Mouse (Mus musculus) liver, embryonic 13.5 days (tissue): Measurements from ENCODE around the gene Krba1. TPM values are rescaled to one million over a fixed set of nuclear protein-coding genes. Genes with fewer than 3 reads are reported as not detected.

ENCODE experiments used
- ATAC-seq: fragments of 200-750 bp; cut with Nextera tagmentation; 2 replicates; pipeline ENCODE4 v1.8.0; 2017; ENCODE audit warnings: low read depth, mild to moderate bottlenecking, moderate number of reproducible peaks, moderate library complexity
- DNase-seq: peaks from one replicate; pipeline ENCODE4 v3.0.0; 2022
- H3K27ac ChIP-seq: fragments of 300-500 bp; sonication (generic); 2 replicates; pipeline ENCODE4 v1.5.1; 2015; ENCODE audit warnings: moderate library complexity, mild to moderate bottlenecking, inconsistent platforms
- H3K27me3 ChIP-seq: fragments of 300-500 bp; sonication (generic); 2 replicates; pipeline ENCODE4 v1.6.1; 2015; ENCODE audit warnings: mild to moderate bottlenecking, inconsistent platforms
- H3K36me3 ChIP-seq: fragments of 300-500 bp; sonication (generic); 2 replicates; pipeline ENCODE4 v1.6.1; 2015; ENCODE audit warnings: mild to moderate bottlenecking, inconsistent platforms
- H3K4me1 ChIP-seq: fragments of 300-500 bp; sonication (generic); replicated peaks from 2 replicates; pipeline ENCODE4 v1.6.1; 2015; ENCODE audit warnings: inconsistent platforms
- H3K4me2 ChIP-seq: fragments of 300-500 bp; sonication (generic); 2 replicates; pipeline ENCODE4 v1.6.1; 2015; ENCODE audit warnings: inconsistent platforms, mild to moderate bottlenecking, moderate library complexity
- H3K4me3 ChIP-seq: fragments of 300-500 bp; sonication (generic); replicated peaks from 2 replicates; pipeline ENCODE4 v1.5.1; 2015; ENCODE audit warnings: mild to moderate bottlenecking, inconsistent platforms
- H3K9ac ChIP-seq: fragments of 300-500 bp; sonication (generic); 2 replicates; pipeline ENCODE4 v1.6.1; 2015; ENCODE audit warnings: mild to moderate bottlenecking, inconsistent platforms
- H3K9me3 ChIP-seq: fragments of 300-500 bp; sonication (generic); replicated peaks from 2 replicates; pipeline ENCODE4 v1.6.1; 2016; ENCODE audit warnings: inconsistent platforms
- WGBS: fragments of 180-500 bp; shearing (Covaris S2); methylation state at CpG from one replicate; pipeline ENCODE4 v1.1.7; 2015; ENCODE audit not compliant: insufficient replicate concordance; 5-methylcytosine and 5-hydroxymethylcytosine counted together
- polyA plus RNA-seq: library from polyadenylated mRNA; unstranded; fragments of >200 nt; fragmentation: Nextera tagmentation; extraction: Ambion mirVana; gene quantifications from 2 replicates; pipeline ENCODE4 v1.2.1, GENCODE M21; 2015

Krba1 gene
- polyA plus RNA-seq, 1 experiment from 2014 or later, result 2.0 TPM

DNA sequence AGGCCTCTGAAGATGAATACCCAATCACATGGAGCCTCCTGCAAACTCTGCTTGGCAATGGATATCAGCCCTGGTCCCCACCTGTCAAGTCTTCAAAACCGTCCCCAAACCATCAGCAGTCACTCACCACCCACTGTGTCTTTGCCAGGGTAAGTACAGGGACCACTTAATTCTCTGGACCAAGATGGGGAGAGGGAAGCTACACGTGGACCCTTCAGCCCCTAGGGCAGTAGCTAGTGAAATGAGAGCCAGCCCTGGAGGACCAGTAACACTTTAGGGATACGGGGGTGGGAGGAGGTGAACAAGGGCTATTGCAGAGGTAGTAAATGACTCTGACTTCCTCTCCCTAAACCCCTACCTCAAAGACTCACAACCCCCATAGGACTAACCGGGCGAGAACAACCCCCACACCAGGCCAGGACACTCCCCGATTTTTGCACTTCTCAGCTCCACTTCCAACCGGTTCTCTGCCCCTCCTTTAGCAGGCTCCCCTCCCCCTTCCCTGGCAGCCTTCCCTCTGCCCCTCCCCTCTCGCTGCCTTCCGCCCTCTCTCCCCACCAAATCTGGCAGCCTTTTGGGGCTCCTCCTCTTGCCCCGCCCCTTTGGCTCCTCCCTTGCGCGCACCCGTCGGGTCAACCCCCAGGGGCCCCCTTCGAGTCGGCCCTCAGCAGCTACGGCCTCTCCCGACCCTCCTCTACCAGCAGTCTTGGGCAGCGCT, 48.4 kb downstream of the Krba1 start:
- Histone ChIP-seq H3K4me2 (peak overlapping the region; percentile 77), H3K4me3 (peak overlapping the region; percentile 62), H3K27ac (no peak overlapping the region), H3K9ac (no peak overlapping the region), H3K9me3 (no peaks in the 10 kb centered on the region), H3K36me3 (peaks cover 19% of the 10 kb centered on the region), H3K27me3 (peaks cover 35% of the 10 kb centered on the region), H3K4me1 (peaks cover 18% of the 10 kb centered on the region)
- WGBS, result 4% methylated on average over 19 of the region's 19 CpGs
- peak; percentile 78 for ATAC-seq
- peak; percentile 71 for DNase-seq

DNA sequence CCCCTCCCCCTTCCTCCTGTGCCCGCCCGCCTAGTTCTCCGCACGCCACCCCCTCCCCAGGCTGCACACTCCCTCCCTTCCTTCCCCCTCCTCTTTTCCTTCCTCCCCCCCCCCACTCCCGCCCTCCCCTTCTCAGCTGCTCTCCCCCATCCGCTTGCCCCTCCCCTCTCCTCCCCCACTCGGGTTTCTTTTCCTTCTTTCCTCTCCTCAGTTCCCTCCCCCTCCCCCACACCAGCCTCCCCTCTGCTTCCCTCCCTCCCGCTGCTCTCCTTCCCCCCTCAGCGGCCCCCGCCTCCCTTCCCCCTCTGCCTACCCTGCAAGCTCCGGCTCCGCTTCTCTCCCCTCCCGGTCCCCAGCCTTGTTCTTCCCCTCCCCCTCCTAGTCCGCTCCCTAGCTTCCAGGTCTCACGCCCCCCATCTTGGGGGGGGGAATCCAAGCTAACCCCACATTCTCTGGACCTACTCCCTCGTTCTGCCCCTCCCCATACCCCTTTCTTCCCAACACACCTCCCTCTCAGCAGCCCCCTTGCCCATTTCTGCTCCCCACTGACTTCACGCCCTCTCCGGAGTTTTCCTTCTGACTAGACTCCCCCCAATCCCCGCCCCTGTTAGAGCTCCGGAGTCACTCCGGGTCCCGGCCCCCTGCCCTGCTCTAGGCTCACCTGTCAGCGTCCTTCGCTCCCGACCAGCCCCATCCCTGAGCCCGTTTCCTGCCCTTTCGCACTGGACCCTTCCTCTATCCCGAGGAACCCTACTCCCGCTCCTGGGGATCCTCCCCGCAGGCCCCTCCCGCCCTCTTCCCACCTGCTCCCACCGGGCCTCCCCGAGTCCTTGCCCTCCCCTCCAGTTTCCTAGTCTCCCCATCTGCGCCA, 49.2 kb downstream of the Krba1 start:
- Histone ChIP-seq H3K9me3 (no peaks in the 10 kb centered on the region), H3K27me3 (peaks cover 35% of the 10 kb centered on the region), H3K36me3 (peaks cover 14% of the 10 kb centered on the region), H3K4me1 (peaks cover 18% of the 10 kb centered on the region), H3K27ac (peak overlapping the region; percentile 53; the same call in 1 of the 2 replicates), H3K4me2 (peak overlapping the region; percentile 77), H3K9ac (peak overlapping the region; percentile 69), H3K4me3 (peak overlapping the region; percentile 62)
- WGBS, result under 1% methylated on average over 29 of the region's 34 CpGs
- DNase-seq, result peak; percentile 23
- ATAC-seq, result peak; percentile 35

DNA sequence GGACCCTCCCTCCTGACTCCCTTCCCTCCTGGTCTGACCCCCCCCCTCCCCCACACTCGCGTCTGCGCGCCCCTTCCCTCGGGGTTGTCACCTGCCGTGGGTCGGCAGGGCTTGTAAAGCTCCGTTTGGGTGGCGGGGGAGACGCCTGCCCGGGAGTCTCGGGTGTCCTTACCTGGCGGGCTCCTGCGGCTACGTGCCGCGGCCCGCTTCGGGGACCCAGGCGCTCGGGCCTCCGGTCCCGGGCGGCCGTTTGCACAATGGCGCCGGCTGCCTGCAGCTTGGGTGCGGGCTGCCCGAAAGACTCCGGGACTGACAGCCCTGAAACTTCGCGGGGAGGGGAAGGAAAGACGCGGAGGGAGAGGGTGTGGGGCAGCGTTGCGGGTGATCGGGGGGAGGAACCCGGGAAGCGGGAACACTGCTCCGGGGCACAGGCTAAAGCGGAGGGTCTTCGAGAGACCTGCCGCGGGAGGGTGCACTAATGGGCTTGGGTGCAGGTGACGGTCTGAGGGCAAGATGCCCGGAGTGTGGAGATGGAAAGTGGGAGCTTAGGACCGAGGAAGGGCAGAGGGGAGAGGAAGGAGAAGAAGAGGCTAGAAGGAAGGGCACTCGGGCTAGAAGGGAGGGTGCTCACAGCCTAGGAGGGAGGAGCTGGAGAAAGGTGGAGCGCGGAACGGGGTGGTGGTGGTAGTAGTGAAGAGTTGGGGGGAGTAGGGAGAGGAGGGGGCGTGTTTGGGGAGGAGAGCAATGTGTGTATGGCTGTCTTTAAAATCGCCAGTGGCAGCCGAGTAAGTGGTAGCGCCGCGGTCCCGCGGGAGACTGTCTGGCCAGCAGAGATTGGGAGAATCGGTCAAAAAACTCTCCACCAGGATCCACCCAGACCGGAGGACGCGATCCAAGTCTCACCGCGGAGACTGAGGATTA, 50.1 kb downstream of the Krba1 start, which contains the start of gene Zfp467:
Zfp467 (minus strand) TSS at position 645 of the 921 bp plus-strand sequence.
- DNase-seq, result no peak
- no peak for ATAC-seq
- Histone ChIP-seq H3K9me3 (no peaks in the 10 kb centered on the region), H3K4me1 (peaks cover 18% of the 10 kb centered on the region), H3K4me2 (peak within 1 kb of the TSS; percentile 77), H3K27ac (peak within 1 kb of the TSS; percentile 53), H3K27me3 (peaks cover 35% of the 10 kb centered on the region), H3K4me3 (peak within 1 kb of the TSS; percentile 62), H3K9ac (peak within 1 kb of the TSS; percentile 69), H3K36me3 (peaks cover 14% of the 10 kb centered on the region)
- under 1% methylated on average over 65 of the region's 65 CpGs for WGBS

DNA sequence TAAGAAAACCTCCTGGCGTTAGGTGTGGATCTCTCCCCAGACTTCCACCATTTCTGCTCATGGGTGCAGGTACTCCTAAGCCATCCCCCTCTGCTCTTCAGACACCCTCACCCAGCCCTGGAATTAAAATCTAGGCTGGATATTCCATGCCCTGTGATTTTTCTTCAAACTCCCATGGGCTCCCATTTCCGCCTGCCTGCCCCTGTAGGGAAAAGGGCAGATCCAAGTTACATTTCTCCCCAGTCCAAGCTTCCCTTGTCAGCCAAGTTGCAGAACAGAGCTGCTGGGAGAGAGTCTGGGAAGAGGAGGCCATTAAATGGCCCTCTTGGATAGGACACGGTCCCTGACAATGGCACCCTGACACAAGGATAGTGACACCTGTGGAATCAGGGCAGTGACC, 50.9 kb downstream of the Krba1 start:
- H3K4me3 ChIP-seq, result peak overlapping the region; percentile 62
- peaks cover 13% of the 10 kb centered on the region for H3K36me3 ChIP-seq
- H3K27me3 ChIP-seq, result peaks cover 35% of the 10 kb centered on the region
- peaks cover 18% of the 10 kb centered on the region for H3K4me1 ChIP-seq
- H3K27ac ChIP-seq, result no peak overlapping the region
- no peak for ATAC-seq
- DNase-seq, result no peak
- no peaks in the 10 kb centered on the region for H3K9me3 ChIP-seq
- H3K9ac ChIP-seq, result no peak overlapping the region
- 34% methylated on average over 3 of the region's 3 CpGs for WGBS
- peak overlapping the region; percentile 77 for H3K4me2 ChIP-seq

DNA sequence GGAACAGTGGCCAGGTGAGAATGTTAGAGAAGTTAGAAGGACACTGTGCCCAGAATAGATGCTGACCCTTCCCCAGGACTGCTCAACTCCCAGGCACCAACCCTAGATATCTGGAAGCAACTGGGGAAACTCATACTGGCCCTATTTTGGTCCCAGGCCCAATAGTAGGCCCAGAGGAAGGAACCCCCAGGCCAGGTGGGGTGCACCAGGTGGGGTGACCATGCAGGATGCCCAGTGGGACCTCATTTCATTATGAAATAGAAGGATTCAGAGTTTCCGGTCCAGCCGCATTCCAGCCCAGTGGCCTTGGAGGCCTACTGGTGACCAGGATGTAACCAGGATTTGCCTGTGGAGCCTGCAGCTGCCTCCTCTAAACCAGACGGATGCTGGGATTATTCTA, 51.5 kb downstream of the Krba1 start:
- Histone ChIP-seq H3K27me3 (peaks cover 35% of the 10 kb centered on the region), H3K9me3 (no peaks in the 10 kb centered on the region), H3K9ac (no peak overlapping the region), H3K36me3 (peaks cover 7% of the 10 kb centered on the region), H3K4me2 (no peak overlapping the region), H3K4me1 (peaks cover 18% of the 10 kb centered on the region), H3K4me3 (no peak overlapping the region), H3K27ac (no peak overlapping the region)
- no peak for DNase-seq
- no peak for ATAC-seq
- 78% methylated on average over 3 of the region's 3 CpGs for WGBS

DNA sequence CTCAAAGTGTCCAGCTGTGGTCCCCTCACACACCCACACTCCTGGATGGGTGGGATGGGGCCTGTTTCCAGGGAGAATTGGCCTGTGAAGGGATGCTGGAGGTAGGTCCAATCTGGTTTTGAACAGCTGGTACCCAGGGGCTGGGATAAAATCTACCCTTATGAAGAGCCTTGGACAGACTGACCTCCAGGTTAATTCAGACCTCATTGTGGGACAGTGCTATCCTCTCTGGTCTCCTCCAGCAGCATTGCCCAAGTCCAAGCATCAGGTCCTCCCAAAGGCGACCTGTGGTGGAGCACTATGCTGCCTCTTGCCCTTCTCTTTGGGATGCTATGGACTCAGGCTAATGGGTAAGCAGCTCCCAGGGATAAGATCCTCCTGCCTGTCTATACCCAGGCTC, 52.5 kb downstream of the Krba1 start, which contains the start of gene Sspo:
Sspo (plus strand) TSS at position 301 of the 400 bp plus-strand sequence.
- Histone ChIP-seq H3K9me3 (no peaks in the 10 kb centered on the region), H3K4me3 (no peak within 1 kb of the TSS), H3K36me3 (no peaks in the 10 kb centered on the region), H3K4me1 (peaks cover 18% of the 10 kb centered on the region), H3K27ac (no peak within 1 kb of the TSS), H3K4me2 (no peak within 1 kb of the TSS), H3K27me3 (peaks cover 35% of the 10 kb centered on the region), H3K9ac (no peak within 1 kb of the TSS)
- no peak for DNase-seq
- WGBS, result 44% methylated on average over 1 of the region's 1 CpGs
- ATAC-seq, result no peak

DNA sequence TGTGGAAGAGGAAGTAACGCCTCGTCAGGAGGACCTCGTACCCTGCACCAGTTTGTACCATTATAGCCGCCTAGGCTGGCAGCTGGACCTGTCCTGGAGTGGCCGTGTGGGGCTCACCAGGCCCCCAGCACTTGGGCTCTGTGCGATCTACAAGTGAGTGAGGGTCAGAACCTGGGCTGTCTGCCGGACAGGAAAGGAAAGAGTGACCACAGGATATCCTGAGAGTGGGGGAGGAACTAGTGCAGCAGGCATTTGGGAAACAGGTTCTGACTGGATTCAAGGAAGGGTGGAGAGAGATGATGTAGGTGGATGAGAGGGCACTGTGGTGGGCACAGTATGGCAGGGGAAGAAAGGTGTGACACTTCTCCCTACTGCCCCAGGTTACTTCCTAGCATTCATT, 53.1 kb downstream of the Krba1 start:
- H3K9me3 ChIP-seq, result no peaks in the 10 kb centered on the region
- no peak overlapping the region for H3K4me3 ChIP-seq
- DNase-seq (no peak), ATAC-seq (no peak)
- no peak overlapping the region for H3K9ac ChIP-seq
- H3K27me3 ChIP-seq, result peaks cover 35% of the 10 kb centered on the region
- 14% methylated on average over 7 of the region's 7 CpGs for WGBS
- no peaks in the 10 kb centered on the region for H3K36me3 ChIP-seq
- no peak overlapping the region for H3K27ac ChIP-seq
- peaks cover 13% of the 10 kb centered on the region for H3K4me1 ChIP-seq
- no peak overlapping the region for H3K4me2 ChIP-seq

DNA sequence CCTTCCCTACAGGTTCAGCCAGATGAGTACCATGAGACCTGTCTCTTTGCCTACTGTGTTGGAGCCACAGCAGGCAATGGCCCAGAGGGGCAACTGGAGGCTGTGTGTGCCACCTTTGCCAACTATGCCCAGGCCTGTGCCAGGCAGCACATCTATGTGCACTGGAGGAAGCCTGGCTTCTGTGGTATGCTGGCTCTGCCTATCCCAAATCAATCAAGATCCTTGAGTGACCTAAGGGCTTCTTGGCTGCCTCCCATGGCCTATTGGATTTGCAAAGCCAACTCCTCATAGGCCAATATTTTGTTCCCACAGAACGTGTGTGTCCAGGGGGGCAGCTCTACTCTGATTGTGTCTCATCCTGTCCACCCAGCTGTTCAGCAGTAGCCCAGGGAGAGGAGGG, 56.8 kb downstream of the Krba1 start:
- peaks cover 8% of the 10 kb centered on the region for H3K27me3 ChIP-seq
- no peak overlapping the region for H3K4me3 ChIP-seq
- no peak for DNase-seq
- no peak overlapping the region for H3K9ac ChIP-seq
- H3K9me3 ChIP-seq, result no peaks in the 10 kb centered on the region
- WGBS, result 53% methylated on average over 1 of the region's 1 CpGs
- H3K36me3 ChIP-seq, result no peaks in the 10 kb centered on the region
- no peaks in the 10 kb centered on the region for H3K4me1 ChIP-seq
- no peak for ATAC-seq
- no peak overlapping the region for H3K27ac ChIP-seq
- H3K4me2 ChIP-seq, result no peak overlapping the region

DNA sequence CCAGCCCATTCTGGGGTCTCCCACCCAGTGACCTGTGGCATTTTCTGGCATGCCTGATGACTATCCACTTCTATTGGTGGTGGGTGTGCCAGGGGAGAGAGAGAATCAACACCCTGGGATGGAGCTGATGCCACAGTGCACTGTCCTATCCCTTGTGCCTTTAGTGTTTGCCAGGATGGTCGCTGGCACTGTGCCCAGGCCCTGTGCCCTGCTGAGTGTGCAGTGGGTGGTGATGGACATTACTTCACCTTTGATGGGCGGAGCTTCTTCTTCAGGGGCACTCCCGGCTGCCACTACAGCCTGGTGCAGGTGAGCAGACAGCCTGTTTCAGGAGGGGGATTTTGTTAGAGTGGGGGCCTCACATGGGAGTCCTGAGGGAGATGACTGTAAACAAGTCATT, 57.4 kb downstream of the Krba1 start:
- Histone ChIP-seq H3K9me3 (no peaks in the 10 kb centered on the region), H3K9ac (no peak overlapping the region), H3K36me3 (no peaks in the 10 kb centered on the region), H3K4me1 (no peaks in the 10 kb centered on the region), H3K4me3 (no peak overlapping the region), H3K4me2 (no peak overlapping the region), H3K27ac (no peak overlapping the region), H3K27me3 (peaks cover 6% of the 10 kb centered on the region; the same call in 1 of the 2 replicates)
- ATAC-seq, result no peak
- WGBS, result 65% methylated on average over 3 of the region's 3 CpGs
- DNase-seq, result no peak

DNA sequence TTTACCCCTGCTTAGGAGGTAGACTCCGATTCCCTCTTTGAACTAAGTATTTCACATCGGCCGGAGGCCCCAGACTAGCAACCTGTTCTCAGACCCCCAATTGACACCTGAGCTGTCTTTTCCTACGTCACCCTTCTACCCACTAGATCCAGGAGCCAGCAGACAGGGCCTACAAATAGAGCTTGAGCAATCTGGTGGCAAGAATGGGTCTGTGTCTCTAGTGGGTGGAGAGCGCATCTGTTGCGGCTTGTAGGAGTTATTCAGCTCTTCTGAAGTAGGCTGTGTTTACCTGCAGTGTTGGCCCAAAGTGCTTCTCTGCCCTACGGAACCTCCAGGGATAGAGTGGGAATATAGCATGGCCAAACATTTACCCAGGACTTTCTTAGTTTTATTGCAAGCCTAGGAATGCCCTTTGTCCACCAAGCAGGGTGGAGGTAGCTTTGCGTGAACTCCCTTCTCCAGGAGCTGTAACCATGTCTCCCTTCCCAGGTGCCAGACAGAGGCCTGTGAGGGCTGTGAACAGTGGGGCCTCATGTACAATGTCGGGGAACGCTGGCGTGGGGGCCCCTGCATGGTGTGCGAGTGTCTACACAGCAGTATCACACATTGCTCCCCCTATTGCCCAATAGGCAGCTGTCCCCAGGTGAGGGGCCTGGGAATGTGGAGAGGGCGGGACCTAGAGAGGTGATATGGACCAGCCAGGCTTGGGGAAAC, 69.7 kb downstream of the Krba1 start:
- Histone ChIP-seq H3K9ac (no peak overlapping the region), H3K27ac (no peak overlapping the region)

More for the DNA sequence above, 69.7 kb downstream of the Krba1 start:
- WGBS, result 79% methylated on average over 13 of the region's 13 CpGs
- H3K27me3 ChIP-seq, result no peaks in the 10 kb centered on the region
- H3K4me3 ChIP-seq, result no peak overlapping the region
- H3K9me3 ChIP-seq, result no peaks in the 10 kb centered on the region
- ATAC-seq (no peak), DNase-seq (no peak)
- no peak overlapping the region for H3K4me2 ChIP-seq
- peaks cover 7% of the 10 kb centered on the region for H3K4me1 ChIP-seq
- H3K36me3 ChIP-seq, result no peaks in the 10 kb centered on the region
